Mouse (Mus musculus): ENCODE results near the gene Tm9sf3. TPM values are rescaled to one million over a fixed set of nuclear protein-coding genes. Genes with fewer than 3 reads are reported as not detected.

The Tm9sf3 gene
- polyA plus RNA-seq, 1 experiment from 2014 or later = 133 TPM

GRCm38 (mm10) chr19:41165914-41166235 is 97.9 kb downstream of the Tm9sf3 start:
- H3K4me1 ChIP-seq = no peaks in the 10 kb centered on the region
- H3K9me3 ChIP-seq (replicated peaks) = no peaks in the 10 kb centered on the region
- peaks cover 2% of the 10 kb centered on the region; the same call in 1 of the 2 replicates for H3K27me3 ChIP-seq
- ATAC-seq (ENCODE audit: insufficient number of reproducible peaks, low FRiP score, low TSS enrichment, low read depth) = no peak
- no peak overlapping the region for H3K4me2 ChIP-seq (replicated peaks)
- no peak overlapping the region for H3K9ac ChIP-seq
- WGBS = 85% methylated on average over 5 of the region's 5 CpGs
- H3K36me3 ChIP-seq = no peaks in the 10 kb centered on the region
- H3K4me3 ChIP-seq (replicated peaks) = no peak overlapping the region
- no peak overlapping the region for H3K27ac ChIP-seq (replicated peaks)

GRCm38 (mm10) chr19:41165144-41165913 is 98.5 kb downstream of the Tm9sf3 start:
- H3K4me3 ChIP-seq (replicated peaks) = no peak overlapping the region
- no peaks in the 10 kb centered on the region for H3K4me1 ChIP-seq
- no peak for ATAC-seq (ENCODE audit: insufficient number of reproducible peaks, low FRiP score, low TSS enrichment, low read depth)
- no peak overlapping the region for H3K9ac ChIP-seq
- peaks cover 2% of the 10 kb centered on the region; the same call in 1 of the 2 replicates for H3K27me3 ChIP-seq
- H3K27ac ChIP-seq (replicated peaks) = no peak overlapping the region
- no peak overlapping the region for H3K4me2 ChIP-seq (replicated peaks)
- 76% methylated on average over 14 of the region's 14 CpGs for WGBS
- H3K9me3 ChIP-seq (replicated peaks) = no peaks in the 10 kb centered on the region
- no peaks in the 10 kb centered on the region for H3K36me3 ChIP-seq

GRCm38 (mm10) chr19:41164447-41165095 is 99.2 kb downstream of the Tm9sf3 start:
- peaks cover 2% of the 10 kb centered on the region; the same call in 1 of the 2 replicates for H3K27me3 ChIP-seq
- H3K9ac ChIP-seq = no peak overlapping the region
- H3K27ac ChIP-seq (replicated peaks) = no peak overlapping the region
- H3K4me2 ChIP-seq (replicated peaks) = no peak overlapping the region
- H3K9me3 ChIP-seq (replicated peaks) = no peaks in the 10 kb centered on the region
- H3K4me1 ChIP-seq = no peaks in the 10 kb centered on the region
- no peak overlapping the region for H3K4me3 ChIP-seq (replicated peaks)
- no peak for ATAC-seq (ENCODE audit: insufficient number of reproducible peaks, low FRiP score, low TSS enrichment, low read depth)
- no peaks in the 10 kb centered on the region for H3K36me3 ChIP-seq
- 54% methylated on average over 10 of the region's 10 CpGs for WGBS

Other genes with a start within 250 kb of the Tm9sf3 start
- gene Dntt, start 234.7 kb downstream of the Tm9sf3 start, polyA plus RNA-seq (2015; fragmentation: Nextera tagmentation; extraction: Ambion mirVana) = 0.07 TPM in 1 of 2 replicates, not detected in the other
- not detected in 2 replicates for gene Opalin, start 186.9 kb downstream of the Tm9sf3 start, polyA plus RNA-seq (2015; fragmentation: Nextera tagmentation; extraction: Ambion mirVana)
- gene Tll2, start 57.2 kb downstream of the Tm9sf3 start, polyA plus RNA-seq (2015; fragmentation: Nextera tagmentation; extraction: Ambion mirVana) = 0.76 and 0.97 TPM in 2 replicates
- 3.4 and 3.5 TPM in 2 replicates for gene Pik3ap1, start 121.1 kb upstream of the Tm9sf3 start, polyA plus RNA-seq (2015; fragmentation: Nextera tagmentation; extraction: Ambion mirVana)
- 9.6 and 10.0 TPM in 2 replicates for gene Lcor, start 218.6 kb upstream of the Tm9sf3 start, polyA plus RNA-seq (2015; fragmentation: Nextera tagmentation; extraction: Ambion mirVana)